Mouse (Mus musculus) myocyte (in vitro differentiated cells): ENCODE measurements around the gene Rdx.

ENCODE experiments used
- MAX ChIP-seq: IDR thresholded peaks from one replicate; pipeline ENCODE4 v1.6.1; 2011; ENCODE audit warnings: low read depth, mild to moderate bottlenecking, control low read depth
- MYOD1 ChIP-seq, 3 experiments: IDR thresholded peaks; one replicate each; pipeline ENCODE4 v1.6.1; 2011; ENCODE audit warnings: control low read depth in 2 of 3, low read depth in 2 of 3, mild to moderate bottlenecking in 2 of 3, moderate library complexity in 1 of 3; ENCODE audit not compliant: insufficient read length in 2 of 3, control insufficient read depth in 1 of 3
- POLR2A ChIP-seq: IDR thresholded peaks from one replicate; pipeline ENCODE4 v1.6.1; 2011; ENCODE audit warnings: low read depth, mild to moderate bottlenecking, control low read depth, moderate library complexity; ENCODE audit not compliant: insufficient read length

GRCm38 (mm10) chr9:52017824-52018223, 29.1 kb upstream of the Rdx start:
- no peak for TF ChIP-seq POLR2A
- no peak for TF ChIP-seq MYOD1 (IDR thresholded peaks at IDR 0.05; ENCODE audit: control insufficient read depth in 1 of 3, insufficient read length in 2 of 3, low read depth in 2 of 3)
- no peak for TF ChIP-seq MAX
